Mouse (Mus musculus) monocyte, adult 5-6 weeks (primary cell): ENCODE results near the gene Tradd. TPM values are rescaled to one million over a fixed set of nuclear protein-coding genes. Genes with fewer than 3 reads are reported as not detected.
"Not testable (repeated sequence)": the region's sequence is repeated elsewhere in the genome, so short reads cannot be mapped to it uniquely, and the experiment has no call there.

Experiments
- ATAC-seq: fragments of 153-309, 156-312 bp; replicated peaks from 2 replicates; pipeline ENCODE4 v1.8.0; 2017; ENCODE audit warnings: mild to moderate bottlenecking; ENCODE audit not compliant: low TSS enrichment, insufficient number of reproducible peaks, severe bottlenecking, poor library complexity, low FRiP score
- total RNA-seq: library from RNA; stranded (forward); fragments of 200-1000, 200-491, 200-594 nt; gene quantifications from 3 replicates; pipeline ENCODE4 v1.2.3, GENCODE M21; 2017

Gene Tradd
- total RNA-seq, 1 experiment from 2014 or later, result 23.3 TPM

GRCm38 (mm10) chr8:105257318-105258114 lies 6.9 kb downstream of the Tradd start:
- no peak for ATAC-seq

- no peak for ATAC-seq
Measured at GRCm38 (mm10) chr8:105254966-105255350, 9.5 kb downstream of the Tradd start, which contains the start of gene B3gnt9. Gene B3gnt9 (minus strand): TSS chr8:105255153.

DNA sequence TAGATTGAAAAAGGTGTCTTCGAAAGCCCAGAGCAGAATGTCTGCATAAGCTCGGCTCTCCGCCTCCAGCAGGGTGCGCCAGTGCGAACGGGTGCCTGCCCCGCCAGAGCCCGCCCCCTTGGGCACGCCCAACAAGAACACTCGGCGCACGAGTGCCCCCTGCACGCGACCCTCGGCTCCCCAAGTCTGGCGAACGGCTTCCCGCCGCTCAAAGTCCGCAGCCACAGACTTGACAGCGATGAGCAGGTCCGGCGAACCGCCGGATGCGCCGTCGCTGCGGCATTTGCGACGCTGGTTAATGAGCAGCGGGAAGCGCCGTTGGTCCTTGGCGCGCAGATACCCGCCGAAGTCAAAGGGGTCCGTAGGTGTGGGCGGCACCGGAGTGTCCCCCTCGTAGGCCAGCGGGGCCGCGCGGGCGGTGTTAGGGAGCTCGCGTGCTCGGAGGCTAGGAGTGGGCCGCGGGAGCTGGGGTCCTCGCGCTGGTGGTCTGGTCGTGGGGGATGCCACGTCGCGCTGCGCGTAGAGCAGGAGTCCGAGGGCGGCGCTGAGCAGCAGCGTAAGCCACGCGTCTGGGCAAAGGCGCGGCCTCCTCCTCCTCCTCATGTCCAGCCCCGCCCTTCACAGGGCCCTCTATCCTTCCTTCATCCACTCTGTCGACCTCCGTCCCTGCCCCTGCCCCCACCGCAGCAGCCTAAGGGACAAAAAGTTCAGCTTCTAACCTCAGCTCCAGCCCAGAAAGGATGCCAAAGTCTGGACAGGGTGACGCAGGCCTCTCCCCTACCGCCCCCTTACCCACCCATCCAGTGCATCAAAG lies 10.1 kb downstream of the Tradd start:
- ATAC-seq, result peak; percentile 44; the same call in 1 of the 2 replicates

- no peak for ATAC-seq
Measured at GRCm38 (mm10) chr8:105253766-105254151, 10.7 kb downstream of the Tradd start.

DNA sequence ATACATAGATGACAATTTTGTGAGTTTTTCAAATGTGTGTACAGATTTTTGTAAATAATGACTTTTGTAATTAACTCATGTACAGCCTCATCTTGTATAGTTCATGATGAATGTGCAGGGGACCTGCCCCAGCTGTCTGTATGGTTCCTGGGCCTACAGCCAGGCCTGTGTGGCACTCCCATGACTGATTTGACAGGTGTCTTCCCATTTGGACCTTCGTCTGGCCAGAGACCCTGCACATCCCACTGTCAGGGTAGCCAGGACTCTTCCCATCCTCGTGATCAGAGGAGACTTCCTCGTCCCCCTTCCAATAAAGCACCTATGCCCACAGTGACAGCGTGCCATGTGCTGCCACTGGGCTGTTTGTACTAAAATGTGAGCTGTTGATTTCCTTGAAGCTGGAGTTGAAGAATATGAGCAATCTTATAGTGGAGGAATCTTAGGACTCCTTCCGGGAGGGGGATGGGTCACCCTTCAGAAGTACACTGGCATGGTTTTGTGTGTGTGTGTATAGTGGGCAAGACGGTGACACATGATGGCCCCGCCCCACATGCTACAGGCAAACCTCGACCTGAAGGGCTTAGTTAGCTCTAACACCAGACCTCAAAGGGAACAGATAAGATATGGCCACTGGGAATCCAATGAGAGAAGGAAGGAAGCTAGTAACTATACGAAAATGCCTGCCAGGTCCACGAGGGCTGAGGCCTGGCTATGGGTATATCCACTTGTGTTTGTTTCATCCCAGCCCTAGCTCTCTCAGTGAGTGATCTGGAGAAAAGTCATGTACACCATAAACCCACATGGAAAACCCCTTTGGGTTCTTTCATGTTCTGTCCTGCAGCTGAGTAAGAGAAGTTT lies 11.5 kb downstream of the Tradd start:
- no peak for ATAC-seq

GRCm38 (mm10) chr8:105251954-105252353 lies 12.5 kb downstream of the Tradd start:
- ATAC-seq, result no peak

DNA sequence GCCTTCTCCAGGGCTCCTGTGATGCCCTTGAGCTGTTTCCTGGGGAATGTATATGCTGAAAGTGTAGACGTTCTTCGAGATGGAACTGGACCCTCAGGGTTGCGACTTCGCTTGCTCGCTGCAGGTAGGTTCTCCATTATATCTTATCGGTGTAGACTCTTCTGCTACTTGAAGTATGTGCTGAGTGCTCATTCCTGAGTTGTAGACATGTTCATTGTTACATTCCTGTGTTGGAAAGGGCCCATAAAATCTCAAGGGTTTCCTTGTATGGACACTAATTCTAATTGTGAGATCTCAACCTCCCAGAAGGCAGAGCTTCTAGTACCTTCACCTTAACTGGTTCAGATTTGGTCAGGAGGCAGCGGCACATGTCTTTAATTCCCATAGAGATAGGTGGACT lies 23.4 kb downstream of the Tradd start:
- no peak for ATAC-seq

- no peak for ATAC-seq
Measured at GRCm38 (mm10) chr8:105237442-105238142, 26.8 kb downstream of the Tradd start.

- no peak for ATAC-seq
Measured at GRCm38 (mm10) chr8:105235206-105235605, 29.2 kb downstream of the Tradd start.

DNA sequence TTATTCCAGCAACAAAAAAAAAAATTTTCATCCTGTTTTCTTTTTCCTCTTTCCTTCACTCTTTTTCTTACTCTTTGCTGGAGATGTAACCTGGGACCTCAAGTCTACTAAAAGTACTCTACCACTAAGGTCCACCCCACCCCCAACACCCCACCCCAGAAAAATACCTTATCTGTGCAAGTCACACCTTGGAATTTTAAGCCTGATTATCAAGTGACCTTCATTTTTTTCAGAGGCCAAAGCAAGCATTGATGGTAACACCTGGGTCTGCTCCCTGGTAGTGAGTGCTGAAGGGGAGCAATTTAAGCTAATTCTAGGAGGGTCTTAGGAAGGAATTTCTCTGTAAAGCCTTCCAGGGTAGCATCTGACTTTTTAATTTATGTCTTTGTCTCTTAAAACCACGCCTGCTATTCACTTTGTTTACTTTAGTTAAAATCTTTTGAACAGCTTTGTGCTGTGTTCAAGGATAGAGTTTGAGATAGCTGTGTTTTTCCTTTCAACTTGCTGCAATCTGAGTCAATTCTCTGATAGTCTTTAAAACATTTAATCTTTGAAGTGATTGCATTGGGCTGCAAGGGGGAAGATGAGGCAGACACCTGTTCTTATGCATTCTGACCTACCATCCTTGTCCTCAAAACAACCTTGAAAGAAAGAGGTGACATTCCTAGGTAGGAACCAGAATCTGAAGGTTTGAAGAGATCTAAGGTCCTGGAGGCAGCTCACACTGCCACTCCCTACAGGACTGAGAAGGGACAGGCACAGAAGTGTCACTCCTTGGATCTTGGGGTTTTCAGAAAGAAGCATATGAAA lies 31.1 kb downstream of the Tradd start:
- no peak for ATAC-seq

- not testable (repeated sequence) for ATAC-seq
Measured at GRCm38 (mm10) chr8:105232321-105232693, 32.1 kb downstream of the Tradd start.

DNA sequence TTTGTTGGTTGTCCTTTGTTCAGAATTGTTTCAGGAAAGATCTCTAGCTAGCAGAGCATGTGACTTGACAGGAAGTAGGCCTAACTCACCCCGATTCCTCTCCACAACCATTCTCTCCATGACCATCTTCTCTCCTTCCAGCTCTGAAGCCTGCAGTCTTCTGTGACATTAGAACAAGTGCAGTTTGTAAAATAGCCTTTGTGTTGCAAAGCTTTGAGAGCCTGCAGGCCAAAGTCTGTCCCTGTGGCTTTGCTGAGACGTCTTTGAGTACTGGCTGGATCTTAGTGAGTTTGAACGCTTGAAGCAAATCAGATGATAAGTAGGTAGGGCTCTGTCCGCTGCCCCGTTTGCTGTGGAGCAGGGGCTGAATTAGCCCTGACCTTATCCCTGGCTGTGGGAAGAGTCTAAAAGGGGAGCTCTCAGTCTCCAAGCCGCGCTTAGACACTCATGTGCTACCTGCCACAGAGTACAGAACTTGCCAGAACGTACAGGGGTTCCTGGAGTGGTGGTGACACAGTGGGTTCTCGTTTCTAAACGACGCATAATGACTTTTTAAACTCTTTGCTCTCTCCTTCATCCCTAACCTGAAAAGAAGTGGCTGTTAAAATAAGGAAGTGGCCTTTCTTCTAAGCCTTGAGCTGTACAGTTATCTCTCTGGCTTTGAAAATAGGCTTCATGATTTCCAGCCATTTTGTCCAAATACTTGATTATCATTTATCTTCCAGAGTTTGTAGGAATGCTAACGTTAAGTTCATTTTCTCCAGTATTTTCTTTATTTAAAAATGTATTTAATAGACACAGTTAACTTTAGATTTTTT lies 32.7 kb downstream of the Tradd start:
- no peak for ATAC-seq

GRCm38 (mm10) chr8:105225917-105226316 lies 38.5 kb downstream of the Tradd start:
- ATAC-seq, result no peak

DNA sequence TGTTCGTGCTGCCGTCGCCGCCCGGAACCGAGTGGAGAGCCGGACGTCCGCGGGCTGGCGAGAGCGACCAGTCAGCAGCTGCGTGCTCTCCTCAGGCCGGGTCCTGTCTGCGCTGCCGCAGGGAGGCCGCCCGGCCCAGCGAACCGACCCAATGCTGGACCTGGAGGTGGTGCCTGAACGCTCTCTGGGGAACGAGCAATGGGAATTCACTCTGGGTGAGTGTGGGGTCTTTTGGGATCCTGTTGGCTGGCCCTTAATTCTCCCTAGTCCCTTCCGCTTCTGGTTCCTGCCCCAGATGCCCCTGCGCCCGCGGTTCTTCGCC lies 39.2 kb downstream of the Tradd start:
- no peak for ATAC-seq

DNA sequence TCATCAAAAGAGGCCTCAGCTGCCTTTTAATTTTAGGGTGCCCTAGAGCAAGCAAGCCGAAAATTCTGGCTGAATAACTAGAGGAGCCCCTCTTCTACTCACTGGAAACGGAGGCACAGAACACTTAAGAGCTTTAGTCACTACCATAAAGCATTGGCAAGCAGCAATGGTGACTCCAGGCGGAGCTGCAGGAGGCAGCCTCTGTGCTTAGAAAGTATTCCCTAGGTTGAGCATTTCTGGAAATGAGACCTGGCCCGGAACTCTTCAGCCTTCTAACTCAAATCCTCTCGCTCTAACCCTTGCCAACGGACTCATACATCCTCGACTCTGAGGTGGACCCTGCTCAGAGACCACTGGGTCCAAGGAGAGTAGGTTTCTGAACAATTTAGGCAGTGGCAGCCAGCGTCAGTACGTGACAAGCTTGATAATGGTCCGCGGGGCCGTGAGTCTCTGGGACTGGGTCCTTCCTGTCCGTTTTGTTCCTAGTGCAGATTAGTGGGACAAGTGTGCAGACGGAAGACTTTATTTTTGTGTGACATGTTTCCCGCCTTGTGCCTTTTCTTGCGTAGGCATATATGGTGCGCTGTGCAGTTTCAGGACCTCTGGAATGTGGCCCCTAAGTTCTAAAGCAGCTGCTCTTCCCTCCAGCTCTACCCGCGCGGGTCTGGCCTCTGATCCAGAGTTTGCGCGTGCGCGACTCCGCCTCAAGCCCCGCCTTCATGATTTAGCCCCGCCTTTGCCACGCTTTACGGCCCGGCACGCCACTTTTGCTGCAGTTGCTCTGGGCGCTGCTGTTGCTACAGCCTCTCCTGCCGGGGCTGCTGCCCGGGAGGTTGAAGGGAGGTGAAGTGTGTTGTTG lies 39.8 kb downstream of the Tradd start, which contains the start of gene D230025D16Rik:
D230025D16Rik (plus strand) TSS at position 733 of the 859 bp plus-strand sequence.
- ATAC-seq, result peak; percentile 99

DNA sequence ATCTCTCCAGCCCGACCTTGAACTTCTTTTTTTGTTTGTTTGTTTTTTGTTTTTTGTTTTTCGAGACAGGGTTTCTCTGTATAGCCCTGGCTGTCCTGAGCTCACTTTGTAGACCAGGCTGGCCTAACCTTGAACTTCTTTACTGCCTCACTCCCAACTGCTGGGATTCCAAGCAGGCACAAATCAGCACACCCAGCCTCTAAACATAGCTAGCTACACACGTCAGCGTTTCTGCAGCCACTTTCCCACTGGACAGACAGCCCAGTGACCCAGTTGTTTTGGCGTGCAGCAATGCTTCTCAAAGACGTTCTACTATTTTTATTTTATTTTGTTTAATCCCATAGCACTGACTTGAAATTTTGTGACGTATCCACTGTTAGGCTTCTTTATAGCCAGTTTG lies 40.6 kb downstream of the Tradd start:
- ATAC-seq, result no peak
